Mouse (Mus musculus): ENCODE results near the gene Spag9. TPM values are rescaled to one million over a fixed set of nuclear protein-coding genes. Genes with fewer than 3 reads are reported as not detected.

The Spag9 gene
- total and polyA plus RNA-seq, 3 experiments, result 21.0 to 32.1 (median 22.6) TPM

GRCm38 (mm10) chr11:94135581-94136001, 139.7 kb downstream of the Spag9 start:
- Histone ChIP-seq H3K4me3 (replicated peaks in 1 of 3; ENCODE audit: low read depth in 2 of 3, low read length in 2 of 3, poor library complexity in 1 of 3) (peak overlapping the region in 1 of 3 experiments; percentile 12), H3K4me1 (ENCODE audit: control insufficient read depth in 1 of 2, insufficient read depth in 2 of 2) (peaks cover 46 to 56% of the 10 kb centered on the region in 2 experiments), H3K27me3 (replicated peaks) (no peaks in the 10 kb centered on the region), H3K9ac (ENCODE audit: insufficient read depth, low read depth) (no peak overlapping the region), H3K4me2 (ENCODE audit: insufficient read depth, low read depth, poor library complexity, severe bottlenecking) (no peak overlapping the region), H3K27ac (ENCODE audit: insufficient read depth, low read depth) (peak overlapping the region; percentile 39), H3K36me3 (replicated peaks in 1 of 2; ENCODE audit: control insufficient read depth in 1 of 2, insufficient read depth in 1 of 2, low read length in 1 of 2) (peaks cover 0 to 3% of the 10 kb centered on the region in 2 experiments), H3K9me3 (replicated peaks; ENCODE audit: low read length) (no peaks in the 10 kb centered on the region), H3K79me2 (replicated peaks; ENCODE audit: control insufficient read depth, extremely low read depth, insufficient read depth, poor library complexity, severe bottlenecking) (no peaks in the 10 kb centered on the region)
- dilution Hi-C loops (cut with MboI; ENCODE audit: extremely low pct_ligation_motif_present, extremely low pct_unique_long_range_greater_than_20kb, low sequenced_read_pairs), result no loop called here
- no peak for DNase-seq (ENCODE audit: extremely low read depth)
- TF ChIP-seq CTCF (conservative IDR thresholded peaks at IDR 0.05 in 1 of 2, IDR thresholded peaks at IDR 0.05 in 1 of 2; ENCODE audit: low read depth in 2 of 2, low read length in 2 of 2) (no peak), BHLHE40 (IDR thresholded peaks at IDR 0.05; ENCODE audit: low read depth, low read length) (no peak), CHD2 (IDR thresholded peaks at IDR 0.05; ENCODE audit: low read length) (peak; percentile 29; the same call in 1 of the 2 replicates), USF1 (IDR thresholded peaks at IDR 0.05; ENCODE audit: low read depth, low read length) (peak; percentile 34)
- in situ Hi-C loops (cut with MboI; ENCODE audit: low pct_ligation_motif_present, low pct_unique_long_range_greater_than_20kb, low sequenced_read_pairs), result loop anchor here (5.0 to 10.0 kb wide), 3 partner anchors 87 to 349 kb away; partner anchors contain the start of gene Spata20

- H3K9ac ChIP-seq (ENCODE audit: insufficient read depth, low read depth), result 0 out of 2 replicates have a peak overlapping the region, but pooled peaks have one; percentile 2
- in situ Hi-C loops (cut with MboI; ENCODE audit: low pct_ligation_motif_present, low pct_unique_long_range_greater_than_20kb, low sequenced_read_pairs), result loop anchor here (5.0 to 10.0 kb wide), 3 partner anchors 86 to 348 kb away; partner anchors contain the start of gene Spata20
- H3K36me3 ChIP-seq (replicated peaks in 1 of 2; ENCODE audit: control insufficient read depth in 1 of 2, insufficient read depth in 1 of 2, low read length in 1 of 2), result peaks cover 0 to 3% of the 10 kb centered on the region in 2 experiments
- TF ChIP-seq TCF12 (IDR thresholded peaks at IDR 0.05; ENCODE audit: low read depth, low read length) (0 out of 2 replicates have a peak, but pooled peaks have one; percentile 13), IRF4 (IDR thresholded peaks at IDR 0.05; ENCODE audit: low read depth, low read length) (no peak), SIN3A (IDR thresholded peaks at IDR 0.05; ENCODE audit: low read length) (0 out of 2 replicates have a peak, but pooled peaks have one; percentile 24)
- no peak overlapping the region for H3K4me3 ChIP-seq (replicated peaks in 1 of 3; ENCODE audit: low read depth in 2 of 3, low read length in 2 of 3, poor library complexity in 1 of 3)
- DNase-seq (ENCODE audit: extremely low read depth), result no peak
- dilution Hi-C loops (cut with MboI; ENCODE audit: extremely low pct_ligation_motif_present, extremely low pct_unique_long_range_greater_than_20kb, low sequenced_read_pairs), result no loop called here
- peaks cover 50 to 61% of the 10 kb centered on the region in 2 experiments for H3K4me1 ChIP-seq (ENCODE audit: control insufficient read depth in 1 of 2, insufficient read depth in 2 of 2)
- no peaks in the 10 kb centered on the region for H3K79me2 ChIP-seq (replicated peaks; ENCODE audit: control insufficient read depth, extremely low read depth, insufficient read depth, poor library complexity, severe bottlenecking)
- H3K27ac ChIP-seq (ENCODE audit: insufficient read depth, low read depth), result peak overlapping the region; percentile 58
- no peaks in the 10 kb centered on the region for H3K27me3 ChIP-seq (replicated peaks)
- H3K4me2 ChIP-seq (ENCODE audit: insufficient read depth, low read depth, poor library complexity, severe bottlenecking), result 0 out of 2 replicates have a peak overlapping the region, but pooled peaks have one; percentile 35
- H3K9me3 ChIP-seq (replicated peaks; ENCODE audit: low read length), result no peaks in the 10 kb centered on the region
These were observed 140.8 kb downstream of the Spag9 start for GRCm38 (mm10) chr11:94136656-94137055.

GRCm38 (mm10) chr11:94137326-94138061, 141.6 kb downstream of the Spag9 start:
- Histone ChIP-seq H3K4me1 (ENCODE audit: control insufficient read depth in 1 of 2, insufficient read depth in 2 of 2) (peaks cover 50 to 62% of the 10 kb centered on the region in 2 experiments), H3K4me2 (ENCODE audit: insufficient read depth, low read depth, poor library complexity, severe bottlenecking) (peak overlapping the region; percentile 35; the same call in 1 of the 2 replicates), H3K79me2 (replicated peaks; ENCODE audit: control insufficient read depth, extremely low read depth, insufficient read depth, poor library complexity, severe bottlenecking) (no peaks in the 10 kb centered on the region), H3K9me3 (replicated peaks; ENCODE audit: low read length) (no peaks in the 10 kb centered on the region), H3K9ac (ENCODE audit: insufficient read depth, low read depth) (peak overlapping the region; percentile 2), H3K27ac (ENCODE audit: insufficient read depth, low read depth) (peak overlapping the region; percentile 58), H3K27me3 (replicated peaks) (no peaks in the 10 kb centered on the region), H3K36me3 (replicated peaks in 1 of 2; ENCODE audit: control insufficient read depth in 1 of 2, insufficient read depth in 1 of 2, low read length in 1 of 2) (peaks cover 0 to 3% of the 10 kb centered on the region in 2 experiments), H3K4me3 (replicated peaks in 1 of 3; ENCODE audit: low read depth in 2 of 3, low read length in 2 of 3, poor library complexity in 1 of 3) (peak overlapping the region in 1 of 3 experiments; percentile 20)
- dilution Hi-C loops (cut with MboI; ENCODE audit: extremely low pct_ligation_motif_present, extremely low pct_unique_long_range_greater_than_20kb, low sequenced_read_pairs) (no loop called here), in situ Hi-C loops (cut with MboI; ENCODE audit: low pct_ligation_motif_present, low pct_unique_long_range_greater_than_20kb, low sequenced_read_pairs) (loop anchor here (5.0 to 10.0 kb wide), 3 partner anchors 85 to 347 kb away; partner anchors contain the start of gene Spata20)
- 0 out of 2 replicates have a peak, but pooled peaks have one; percentile 15 for TF ChIP-seq MAFK (IDR thresholded peaks at IDR 0.05; ENCODE audit: insufficient replicate concordance, low read length)
- TF ChIP-seq MAZ (IDR thresholded peaks at IDR 0.05; ENCODE audit: low read depth, low read length), result 0 out of 2 replicates have a peak, but pooled peaks have one; percentile 65
- no peak for TF ChIP-seq RAD21 (IDR thresholded peaks at IDR 0.05; ENCODE audit: low read depth, low read length)
- 0 out of 2 replicates have a peak, but pooled peaks have one; percentile 10 for TF ChIP-seq UBTF (IDR thresholded peaks at IDR 0.05; ENCODE audit: low read depth, low read length)
- no peak for TF ChIP-seq MAX (IDR thresholded peaks at IDR 0.05; ENCODE audit: low read length)
- no peak for TF ChIP-seq ZKSCAN1 (IDR thresholded peaks at IDR 0.05; ENCODE audit: borderline replicate concordance, low read depth, low read length)
- no peak for DNase-seq (ENCODE audit: extremely low read depth)

Data from CH12.LX (cell line).